Mouse (Mus musculus) central nervous system, embryonic 11.5 days (tissue): ENCODE results near the gene Olfr122. TPM values are rescaled to one million over a fixed set of nuclear protein-coding genes. Genes with fewer than 3 reads are reported as not detected.

Source experiments
- polyA plus RNA-seq: library from polyadenylated mRNA; depleted of rRNA; stranded (reverse); fragments of >200 nt; gene quantifications from 2 replicates; pipeline ENCODE4 v1.2.3, GENCODE M21; 2012; rRNA removed

The Olfr122 gene
- not detected in 2 replicates for polyA plus RNA-seq

DNA sequence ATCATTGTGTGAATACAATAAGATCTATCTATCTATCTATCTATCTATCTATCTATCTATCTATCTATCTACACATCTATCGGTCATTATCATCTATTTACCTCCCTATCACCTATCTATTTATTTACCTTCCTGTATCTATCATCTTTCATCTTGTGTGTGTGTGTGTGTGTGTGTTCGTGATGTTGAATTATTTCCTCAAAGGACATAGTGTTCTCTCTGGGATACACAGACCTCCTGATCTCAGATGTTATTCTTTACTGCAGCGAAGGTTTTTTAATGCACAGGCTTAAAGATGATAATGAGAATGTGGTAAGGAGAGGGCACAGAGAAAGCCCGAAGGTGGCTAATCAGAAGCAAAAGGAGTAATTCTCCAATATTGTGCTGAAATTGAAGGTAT lies at the start of gene Olfr122:
Gene Olfr122 (plus strand): TSS at position 301 of the 400 bp plus-strand sequence.

DNA sequence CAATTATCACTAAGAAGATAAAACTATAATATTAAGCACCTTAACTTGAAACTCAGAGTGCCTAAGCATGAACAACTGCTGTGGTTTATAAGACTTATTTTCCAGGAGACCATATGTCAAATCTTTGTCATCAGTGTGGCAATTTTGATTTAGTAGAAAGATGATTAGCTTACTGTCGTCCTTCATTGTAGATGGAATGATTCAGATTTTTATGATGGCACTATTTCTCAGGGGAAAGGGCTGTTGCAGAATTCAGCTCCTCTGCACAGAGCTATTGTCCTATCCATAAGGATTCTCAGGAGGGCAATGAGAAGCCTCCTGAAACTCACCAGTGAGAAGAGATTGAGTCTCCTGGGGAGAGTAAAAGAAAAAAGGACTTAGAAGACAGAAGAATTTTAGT lies 46.9 kb upstream of the Olfr122 start, which contains the start of gene Olfr120:
Gene Olfr120 (plus strand): TSS at position 301 of the 400 bp plus-strand sequence.

DNA sequence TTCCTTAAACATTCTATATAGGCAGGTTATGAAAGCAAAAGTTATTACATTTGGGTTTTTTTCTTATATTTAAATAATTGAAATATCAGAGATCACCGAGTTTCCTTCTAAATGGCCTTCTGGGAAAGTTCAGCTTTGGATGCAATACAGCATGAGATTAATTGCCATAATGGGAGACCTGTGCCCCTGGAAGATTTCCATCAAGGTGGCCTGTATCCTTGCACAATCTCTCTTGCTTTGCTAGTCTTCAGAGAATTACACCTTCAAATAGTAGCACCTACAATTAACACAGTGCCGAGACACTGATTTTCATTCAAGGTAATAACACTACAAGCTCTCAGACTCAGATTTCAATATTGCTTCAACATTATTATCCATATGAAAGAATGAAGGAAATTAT lies 24.8 kb downstream of the Olfr122 start, which contains the start of gene Olfr123:
Gene Olfr123 (plus strand): TSS at position 301 of the 400 bp plus-strand sequence.

DNA sequence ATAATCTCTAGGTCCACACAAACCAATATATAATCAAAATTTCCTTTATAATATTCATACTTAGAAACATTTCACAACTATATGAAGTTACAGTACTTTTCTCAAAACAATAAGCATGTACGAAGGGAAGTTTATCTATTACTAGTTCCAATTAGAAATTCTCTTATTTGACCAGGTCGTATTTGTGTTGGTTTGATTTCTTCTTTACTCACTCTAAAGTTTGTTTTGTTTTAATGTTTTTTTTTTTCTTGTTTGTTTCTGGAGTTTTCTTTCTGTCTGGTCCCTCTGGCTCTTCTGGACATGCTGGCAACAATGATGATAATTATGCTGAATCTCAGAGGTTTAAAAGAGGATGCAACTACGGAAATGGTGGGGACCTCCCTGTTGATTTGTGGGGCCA lies 31.2 kb downstream of the Olfr122 start, which contains the start of gene Olfr124:
Gene Olfr124 (plus strand): TSS at position 301 of the 400 bp plus-strand sequence.

Other genes starting within 250 kb of the Olfr122 start
- not detected in 2 replicates for gene Olfr112, start 199.2 kb upstream of the Olfr122 start, polyA plus RNA-seq
- not detected in 2 replicates for gene Olfr113, start 190.9 kb upstream of the Olfr122 start, polyA plus RNA-seq
- not detected in 2 replicates for gene Olfr114, start 175.9 kb upstream of the Olfr122 start, polyA plus RNA-seq
- gene Olfr115, start 141.5 kb upstream of the Olfr122 start, polyA plus RNA-seq, result not detected in 2 replicates
- gene Olfr116, start 141.4 kb upstream of the Olfr122 start, polyA plus RNA-seq, result not detected in 2 replicates
- gene Olfr117, start 104.8 kb upstream of the Olfr122 start, polyA plus RNA-seq, result not detected in 2 replicates
- gene Olfr118, start 101.6 kb upstream of the Olfr122 start, polyA plus RNA-seq, result not detected in 2 replicates
- not detected in 2 replicates for gene Olfr119, start 72.0 kb upstream of the Olfr122 start, polyA plus RNA-seq
- gene Olfr120, start 46.8 kb upstream of the Olfr122 start, polyA plus RNA-seq, result not detected in 2 replicates
- gene Olfr121, start 19.8 kb upstream of the Olfr122 start, polyA plus RNA-seq, result not detected in 2 replicates
- not detected in 2 replicates for gene Olfr123, start 24.9 kb downstream of the Olfr122 start, polyA plus RNA-seq
- gene Olfr124, start 31.3 kb downstream of the Olfr122 start, polyA plus RNA-seq, result not detected in 2 replicates
- gene Olfr125, start 64.3 kb downstream of the Olfr122 start, polyA plus RNA-seq, result not detected in 2 replicates
- not detected in 2 replicates for gene Olfr126, start 78.9 kb downstream of the Olfr122 start, polyA plus RNA-seq
- gene Olfr127, start 131.8 kb downstream of the Olfr122 start, polyA plus RNA-seq, result not detected in 2 replicates
- gene Olfr128, start 151.9 kb downstream of the Olfr122 start, polyA plus RNA-seq, result not detected in 2 replicates
- gene Olfr761, start 184.5 kb downstream of the Olfr122 start, polyA plus RNA-seq, result not detected in 2 replicates